In the genomic region with DNA sequence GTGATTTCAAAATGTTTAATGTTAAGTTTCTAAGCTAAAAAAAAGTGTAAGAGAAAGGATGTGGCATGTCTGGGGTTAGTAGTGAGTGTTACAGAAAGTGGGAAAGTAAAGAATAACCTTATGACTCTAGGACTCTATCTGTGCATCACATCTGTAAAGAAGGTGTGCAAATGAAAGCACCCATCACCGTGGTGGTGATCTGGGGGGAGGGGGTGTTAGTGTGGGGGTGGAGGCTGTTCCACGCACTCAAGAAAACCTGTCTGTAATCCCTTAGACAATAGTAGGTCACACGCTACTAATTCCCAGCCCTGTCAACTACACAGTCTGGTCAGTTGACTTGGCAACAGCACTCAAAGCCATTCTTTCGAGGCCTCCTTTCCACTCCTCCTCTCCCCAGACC, we compare ENCODE assay signal across 9 mouse cellular contexts.
"Had no signal": no experiment of that assay in that cellular context is flagged by ENCODE, and none has a peak within 500 bp of the region (broad histone marks: within the 10 kb centered on the region; RNA-seq: fewer than 3 reads in every experiment).

No protein-coding gene starts in this region.

- H3K27ac ChIP-seq: kidney, embryonic 15.5 days; left cerebral cortex, adult 2 months; limb, embryonic 10.5 days had no signal

- H3K9ac ChIP-seq: kidney, embryonic 15.5 days; lung, embryonic 14.5 days had no signal

- H3K4me2 ChIP-seq: kidney, embryonic 15.5 days; liver, embryonic 11.5 days; lung, embryonic 14.5 days had no signal

- H3K9me3 ChIP-seq: kidney, embryonic 15.5 days; limb, embryonic 10.5 days had no signal

- H3K27me3 ChIP-seq: kidney, embryonic 15.5 days had no signal

- H3K4me3 ChIP-seq: kidney, embryonic 15.5 days; left cerebral cortex, adult 2 months; limb, embryonic 10.5 days had no signal

- DNase-seq: kidney, adult 2 months; kidney, postnatal 14 days; lung, embryonic 14.5 days; lung, postnatal 10 days; lung, postnatal 4 days had no signal

- H3K36me3 ChIP-seq: kidney, embryonic 15.5 days; limb, embryonic 10.5 days had no signal
